Mouse (Mus musculus): ENCODE data around the gene Ptdss2. TPM values are rescaled to one million over a fixed set of nuclear protein-coding genes. Genes with fewer than 3 reads are reported as not detected.
A peak's percentile ranks its signal among the peaks of the same experiment; 100 is the strongest.

The Ptdss2 gene
- total and polyA plus RNA-seq, 3 experiments, result 16.9 to 44.9 TPM; not detected in 1

- TF ChIP-seq POLR2A (IDR thresholded peaks at IDR 0.05; ENCODE audit: control insufficient read depth in 1 of 2, insufficient read depth in 1 of 2, low read depth in 1 of 2, low read length in 2 of 2, poor library complexity in 1 of 2) (no peak), RAD21 (IDR thresholded peaks at IDR 0.05; ENCODE audit: low read depth, low read length) (no peak), POLR2AphosphoS5 (IDR thresholded peaks at IDR 0.05; ENCODE audit: borderline replicate concordance, low read depth, low read length) (no peak), CHD1 (IDR thresholded peaks at IDR 0.05; ENCODE audit: low read depth, low read length) (no peak), ZMIZ1 (IDR thresholded peaks at IDR 0.05; ENCODE audit: low read depth, low read length) (no peak), RCOR1 (IDR thresholded peaks at IDR 0.05; ENCODE audit: low read depth, low read length) (0 out of 2 replicates have a peak, but pooled peaks have one; percentile 38), KAT2A (conservative IDR thresholded peaks at IDR 0.05; ENCODE audit: low read depth, low read length) (no peak), MYB (IDR thresholded peaks at IDR 0.05; ENCODE audit: low read depth, low read length) (no peak), NRF1 (IDR thresholded peaks at IDR 0.05; ENCODE audit: insufficient read depth, low read depth, low read length, poor library complexity, severe bottlenecking) (no peak), ZNF384 (IDR thresholded peaks at IDR 0.05; ENCODE audit: low read depth, low read length) (no peak), MEF2A (IDR thresholded peaks at IDR 0.05; ENCODE audit: extremely low read depth, insufficient replicate concordance, low read depth, low read length, poor library complexity, severe bottlenecking) (no peak), CHD2 (IDR thresholded peaks at IDR 0.05; ENCODE audit: low read length) (no peak), TCF12 (IDR thresholded peaks at IDR 0.05; ENCODE audit: low read depth, low read length) (peak; percentile 81), UBTF (IDR thresholded peaks at IDR 0.05; ENCODE audit: borderline replicate concordance, insufficient read depth, low read depth, low read length) (no peak), BHLHE40 (IDR thresholded peaks at IDR 0.05; ENCODE audit: borderline replicate concordance, low read depth, low read length) (no peak), POLR2AphosphoS2 (IDR thresholded peaks at IDR 0.05; ENCODE audit: low read length) (no peak), ZKSCAN1 (IDR thresholded peaks at IDR 0.05; ENCODE audit: low read depth, low read length) (no peak), GABPA (IDR thresholded peaks at IDR 0.05; ENCODE audit: low read depth, low read length) (no peak), JUND (IDR thresholded peaks at IDR 0.05; ENCODE audit: low read depth, low read length) (no peak)
Observed at GRCm38 (mm10) chr7:141131904-141132755, 9.9 kb downstream of the Ptdss2 start (continued).

GRCm38 (mm10) chr7:141141326-141141725 lies 19.1 kb downstream of the Ptdss2 start:
- H3K79me2 ChIP-seq (ENCODE audit: control insufficient read depth, insufficient read depth, low read length, poor library complexity), result no peaks in the 10 kb centered on the region

More at GRCm38 (mm10) chr7:141141326-141141725, 19.1 kb downstream of the Ptdss2 start:
- TF ChIP-seq RAD21 (IDR thresholded peaks at IDR 0.05; ENCODE audit: low read depth, low read length) (no peak), CHD1 (IDR thresholded peaks at IDR 0.05; ENCODE audit: low read depth, low read length) (no peak), GATA1 (IDR thresholded peaks at IDR 0.05; ENCODE audit: low read depth, low read length) (peak; percentile 87), MAX (IDR thresholded peaks at IDR 0.05; ENCODE audit: low read length) (no peak), CHD2 (IDR thresholded peaks at IDR 0.05; ENCODE audit: low read length) (no peak), ZNF384 (IDR thresholded peaks at IDR 0.05; ENCODE audit: low read depth, low read length) (peak; percentile 96), POLR2AphosphoS5 (IDR thresholded peaks at IDR 0.05; ENCODE audit: borderline replicate concordance, low read depth, low read length) (no peak), ETS1 (IDR thresholded peaks at IDR 0.05; ENCODE audit: low read depth, low read length) (peak; percentile 57; the same call in 1 of the 2 replicates), TCF12 (IDR thresholded peaks at IDR 0.05; ENCODE audit: low read depth, low read length) (peak; percentile 90), E2F4 (IDR thresholded peaks at IDR 0.05; ENCODE audit: borderline replicate concordance, low read depth, low read length) (no peak), RCOR1 (IDR thresholded peaks at IDR 0.05; ENCODE audit: low read depth, low read length) (peak; percentile 45; the same call in 1 of the 2 replicates), EP300 (IDR thresholded peaks at IDR 0.05; ENCODE audit: low read depth in 1 of 2, low read length in 2 of 2) (peak; percentile 83 to 89), ZMIZ1 (IDR thresholded peaks at IDR 0.05; ENCODE audit: low read depth, low read length) (0 out of 2 replicates have a peak, but pooled peaks have one; percentile 35), MAZ (IDR thresholded peaks at IDR 0.05; ENCODE audit: low read depth, low read length) (no peak), NRF1 (IDR thresholded peaks at IDR 0.05; ENCODE audit: insufficient read depth, low read depth, low read length, poor library complexity, severe bottlenecking) (no peak), GABPA (IDR thresholded peaks at IDR 0.05; ENCODE audit: low read depth, low read length) (no peak), SIN3A (IDR thresholded peaks at IDR 0.05; ENCODE audit: low read length) (peak; percentile 33; the same call in 1 of the 2 replicates), TAL1 (IDR thresholded peaks at IDR 0.05; ENCODE audit: low read length) (peak; percentile 59)
- peak; percentile 54 for DNase-seq (ENCODE audit: low read depth, low spot score)
- H3K9ac ChIP-seq (ENCODE audit: control insufficient read depth, low read depth, low read length, poor library complexity, severe bottlenecking), result no peak overlapping the region
- H3K27me3 ChIP-seq (ENCODE audit: control insufficient read depth in 1 of 2, insufficient read depth in 2 of 2, low read length in 2 of 2), result no peaks in the 10 kb centered on the region
- H3K4me3 ChIP-seq (ENCODE audit: control insufficient read depth in 1 of 2, insufficient read depth in 1 of 2, low read depth in 2 of 2, low read length in 2 of 2), result no peak overlapping the region
- H3K9me3 ChIP-seq (replicated peaks; ENCODE audit: insufficient read depth, low read length), result no peaks in the 10 kb centered on the region
- H3K4me1 ChIP-seq (ENCODE audit: control insufficient read depth in 1 of 2, insufficient read depth in 2 of 2, low read length in 2 of 2), result peaks cover 24 to 27% of the 10 kb centered on the region in 2 experiments
- H3K36me3 ChIP-seq (ENCODE audit: control insufficient read depth in 1 of 2, insufficient read depth in 2 of 2, low read length in 2 of 2), result peaks cover 7 to 14% of the 10 kb centered on the region in 2 experiments
- H3K27ac ChIP-seq (ENCODE audit: control insufficient read depth, low read depth, low read length), result peak overlapping the region; percentile 44

Measured in MEL (cell line).